Mouse (Mus musculus) A20 (cell line): ENCODE measurements at regions not wholly inside any gene's neighbourhood (a gene's known extent, or its start where the extent isn't known, plus 50 kb on each side); places are given as distances from the start of the nearest gene placed in this dataset.

ENCODE experiments used
- DNase-seq: peaks from one replicate; pipeline ENCODE4 v3.0.0-alpha.2; 2011; ENCODE audit warnings: low read depth, low spot score

GRCm38 (mm10) chr15:49555793-49556192 is 4328.9 kb upstream of the Gm7489 start:
- peak; percentile 21 for DNase-seq

- DNase-seq = no peak
Observed at GRCm38 (mm10) chr15:49560401-49560800, 4324.3 kb upstream of the Gm7489 start.

DNA sequence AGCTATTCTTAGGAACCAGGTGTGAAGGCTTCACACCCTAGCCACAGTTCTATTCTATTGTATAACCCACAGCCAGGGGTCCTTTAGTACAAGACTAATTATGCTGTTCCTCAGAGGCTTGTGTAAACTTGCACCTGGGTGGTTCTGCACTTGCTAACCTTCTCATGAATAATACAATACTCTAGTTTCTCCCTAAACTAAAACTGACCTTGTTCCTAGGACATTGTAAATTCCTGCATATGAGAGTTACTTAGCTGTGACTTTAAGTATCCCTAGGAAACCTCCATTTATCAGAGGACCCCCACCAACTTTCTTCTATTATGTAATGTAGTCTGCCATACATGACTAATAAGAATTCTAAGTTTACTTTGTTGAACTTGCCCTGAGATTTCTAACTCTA is 4295.9 kb upstream of the Gm7489 start:
- no peak for DNase-seq

DNA sequence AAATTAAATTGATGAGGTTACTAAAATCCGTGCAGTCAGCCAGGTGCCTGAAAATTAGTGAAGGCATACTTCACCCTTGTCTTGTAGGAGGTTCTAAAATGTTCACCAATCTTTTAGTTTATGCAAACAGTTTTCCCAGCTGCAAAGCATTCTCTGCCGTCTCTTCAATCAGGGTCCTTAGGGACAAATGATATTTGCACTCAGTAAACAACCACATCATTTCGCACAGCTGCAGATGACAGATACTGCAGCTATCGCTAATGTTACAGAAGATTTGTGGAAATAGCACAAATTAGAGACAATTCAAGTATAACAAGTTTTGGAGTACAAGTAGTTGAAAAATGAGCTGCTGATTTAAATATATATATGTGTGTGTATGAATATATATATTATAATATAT is 4270.8 kb upstream of the Gm7489 start:
- DNase-seq = no peak

DNA sequence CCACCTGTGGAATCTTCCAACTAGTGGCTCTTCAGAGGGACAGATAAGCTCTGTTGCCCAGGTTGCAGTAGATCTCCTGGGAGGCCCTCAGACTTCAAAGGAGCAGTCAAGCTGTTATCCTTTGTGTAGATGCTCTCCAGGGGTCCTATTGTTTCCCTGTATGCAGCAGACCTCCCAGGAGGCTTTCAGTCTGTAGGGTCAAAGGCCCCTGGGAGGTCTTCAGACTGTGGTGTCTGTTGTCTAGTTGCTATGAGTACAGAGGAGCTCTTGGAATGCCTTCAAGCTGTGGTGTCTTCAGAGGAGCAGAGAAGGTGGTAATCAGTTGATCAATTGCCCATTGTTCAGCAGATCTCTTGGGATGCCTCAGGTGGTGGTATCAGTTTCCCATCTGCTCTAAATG is 4237.3 kb upstream of the Gm7489 start:
- no peak for DNase-seq

DNA sequence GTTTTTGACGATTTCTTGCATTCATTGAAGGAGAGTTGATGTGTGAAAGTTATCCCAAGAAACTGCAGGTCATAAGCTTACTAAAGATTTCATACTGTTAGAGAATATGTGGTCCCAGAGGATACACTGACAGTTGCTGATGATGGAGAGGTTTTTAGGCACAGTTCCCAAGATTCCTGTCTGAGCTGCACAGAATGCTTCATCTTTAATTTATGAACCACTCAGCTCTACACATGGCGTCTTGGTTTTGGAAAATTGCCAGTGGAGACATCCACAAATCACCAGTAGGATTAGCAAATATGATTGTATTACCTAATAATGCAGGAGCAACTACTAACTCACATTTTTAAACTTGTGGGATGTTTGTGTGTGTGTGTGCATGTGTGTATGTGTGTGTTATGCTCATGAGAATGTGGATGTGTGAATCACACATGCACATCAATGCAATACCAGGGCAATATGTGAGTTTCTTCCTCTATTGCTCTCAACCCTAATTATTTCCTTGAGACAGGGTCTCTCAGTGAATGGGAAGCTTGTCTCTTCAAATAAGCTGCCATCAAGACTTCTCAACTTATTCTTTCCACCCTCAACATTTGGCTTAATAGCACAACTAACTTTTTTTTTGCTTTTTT is 4234.0 kb upstream of the Gm7489 start:
- DNase-seq = no peak

- DNase-seq = no peak
Observed at GRCm38 (mm10) chr15:49653728-49654127, 4231.0 kb upstream of the Gm7489 start.

GRCm38 (mm10) chr15:49664834-49665565 is 4219.7 kb upstream of the Gm7489 start:
- no peak for DNase-seq
